Mouse (Mus musculus): ENCODE measurements around the gene Eipr1.

GRCm38 (mm10) chr12:28750876-28751275 lies 727 bp upstream of the Eipr1 start:
- TF ChIP-seq CTCF (IDR thresholded peaks at IDR 0.05; ENCODE audit: insufficient read depth, low read length) (no peak), POLR2A (IDR thresholded peaks at IDR 0.05; ENCODE audit: borderline replicate concordance, extremely low read depth, low read depth, low read length) (no peak)
